Mouse (Mus musculus) cerebellum, adult (tissue): Measurements from ENCODE around the gene Parvb.
A peak's percentile ranks its signal among the peaks of the same experiment; 100 is the strongest.
"Not testable (repeated sequence)": the region's sequence is repeated elsewhere in the genome, so short reads cannot be mapped to it uniquely, and the experiment has no call there.

ENCODE experiments used
- ATAC-seq: cut with Nextera tagmentation; 2 replicates; pipeline ENCODE4 v1.9.2; 2017; ENCODE audit warnings: mild to moderate bottlenecking, moderate library complexity, mixed read lengths; ENCODE audit not compliant: insufficient number of reproducible peaks, low FRiP score, low TSS enrichment

Gene Parvb

DNA sequence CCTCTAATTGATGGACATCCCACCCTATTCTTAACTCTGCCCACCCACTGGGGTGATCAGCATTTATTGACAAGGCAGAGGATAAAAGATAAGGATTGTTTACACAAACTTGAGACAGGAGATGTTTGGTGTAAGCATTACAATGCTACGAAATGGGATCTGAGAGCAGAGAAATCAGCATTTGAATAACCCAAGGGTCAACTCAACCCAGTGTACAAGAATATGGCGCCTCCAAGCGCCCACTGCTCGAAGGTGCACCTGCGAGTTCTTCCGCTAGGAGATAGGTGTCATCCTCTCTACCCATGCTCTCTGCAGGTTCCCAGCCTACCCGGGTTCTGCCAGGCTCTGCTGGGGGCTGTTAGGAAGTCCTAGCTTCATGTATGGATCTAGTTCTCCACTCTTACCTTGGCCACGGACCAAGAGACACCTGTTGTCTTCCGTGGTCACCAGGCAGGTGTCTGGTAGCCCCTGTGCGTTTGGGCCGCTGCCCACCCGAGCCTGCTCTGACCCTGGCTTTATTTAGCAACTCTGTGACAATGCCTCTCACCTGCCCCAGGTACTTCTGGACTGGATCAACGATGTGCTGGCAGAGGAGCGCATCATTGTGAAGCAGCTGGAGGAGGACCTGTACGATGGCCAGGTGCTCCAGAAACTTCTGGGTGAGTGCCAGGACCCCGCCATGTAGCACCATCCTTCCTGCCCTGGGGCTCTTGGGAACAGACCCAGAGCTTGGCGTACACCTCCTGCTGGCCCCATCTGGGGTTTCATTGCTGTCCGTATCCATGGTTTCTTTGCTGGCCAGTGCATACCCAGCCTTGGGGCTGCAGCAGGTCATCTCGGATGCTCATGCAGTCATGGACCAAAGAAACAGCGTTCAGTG lies 50.6 kb downstream of the Parvb start:
- no peak; the same call in 1 of the 2 replicates for ATAC-seq

DNA sequence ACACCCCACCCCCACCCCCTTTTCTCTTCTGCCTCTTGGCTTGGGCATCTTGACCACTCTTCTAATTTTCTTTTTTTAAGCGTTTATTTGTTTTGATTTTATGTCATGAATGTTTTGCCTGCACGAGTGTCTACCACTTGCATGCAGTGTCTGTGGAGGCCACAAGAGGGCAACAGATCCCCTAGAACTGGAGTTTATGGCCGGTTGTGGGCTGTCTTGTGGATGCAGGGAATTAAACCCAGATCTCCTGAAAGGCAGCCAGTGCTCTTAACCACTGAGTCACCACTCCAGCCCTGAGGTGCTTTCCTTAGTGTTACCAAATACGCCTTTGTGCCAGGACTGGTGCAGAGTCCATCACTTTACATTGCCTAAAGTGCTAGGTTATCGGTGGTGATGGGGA lies 52.2 kb downstream of the Parvb start:
- ATAC-seq: no peak

DNA sequence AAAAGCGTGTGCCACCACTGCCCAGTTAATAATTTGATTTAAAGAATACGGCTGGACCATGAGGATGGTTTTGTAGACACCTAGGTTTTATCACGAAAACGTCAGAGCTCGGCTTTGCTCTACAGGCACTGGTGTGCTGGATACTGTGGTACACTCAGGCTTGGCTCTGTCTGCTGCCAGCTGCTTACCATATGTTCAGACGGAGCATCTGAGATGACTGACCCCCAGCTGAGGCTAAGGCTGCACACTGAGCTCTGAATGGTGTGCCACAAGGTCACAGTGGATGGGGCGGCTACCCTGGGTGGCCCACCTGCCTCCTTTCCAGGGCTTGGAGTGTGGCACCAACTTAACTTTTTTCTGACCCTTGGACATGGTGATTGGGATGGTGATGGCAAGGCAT lies 53.6 kb downstream of the Parvb start:
- no peak for ATAC-seq

DNA sequence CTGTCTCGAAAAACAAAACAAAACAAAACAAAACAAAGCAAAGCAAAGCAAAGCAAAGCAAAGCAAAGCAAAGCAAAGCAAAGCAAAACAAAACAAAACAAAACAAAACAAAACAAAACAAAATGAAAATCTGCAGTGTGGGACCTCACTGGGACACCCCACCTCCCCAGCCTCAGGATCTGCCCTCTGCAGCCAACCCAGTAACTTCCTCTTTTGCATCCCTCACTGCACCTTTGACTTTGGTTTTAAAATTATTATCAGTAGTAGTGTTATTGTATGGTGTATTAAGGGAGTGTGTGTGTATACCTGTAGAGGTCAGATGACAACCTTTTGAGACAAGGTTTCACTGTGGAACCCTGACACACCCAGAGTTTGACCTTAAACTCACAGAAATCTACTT lies 57.1 kb downstream of the Parvb start:
- ATAC-seq: not testable (repeated sequence)

DNA sequence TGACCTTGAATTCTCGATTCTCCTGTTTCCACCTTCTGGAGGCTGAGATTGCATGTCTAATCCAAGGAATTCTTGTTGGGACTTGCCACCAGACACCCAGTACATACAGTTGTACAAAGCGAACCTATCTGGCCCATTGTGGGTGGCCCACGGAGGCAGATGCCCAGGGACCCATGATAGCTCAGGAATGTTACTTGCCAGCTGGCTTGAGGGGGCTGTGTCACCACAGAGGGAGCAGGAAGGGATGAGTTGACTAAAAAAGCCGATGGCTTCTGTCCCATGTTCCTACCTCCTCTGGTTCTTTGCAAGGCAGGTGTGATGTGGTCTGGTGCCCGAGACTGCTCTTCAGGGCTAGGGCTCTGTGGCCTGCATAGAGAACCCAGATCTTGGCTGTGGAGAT lies 59.3 kb downstream of the Parvb start:
- ATAC-seq: no peak

DNA sequence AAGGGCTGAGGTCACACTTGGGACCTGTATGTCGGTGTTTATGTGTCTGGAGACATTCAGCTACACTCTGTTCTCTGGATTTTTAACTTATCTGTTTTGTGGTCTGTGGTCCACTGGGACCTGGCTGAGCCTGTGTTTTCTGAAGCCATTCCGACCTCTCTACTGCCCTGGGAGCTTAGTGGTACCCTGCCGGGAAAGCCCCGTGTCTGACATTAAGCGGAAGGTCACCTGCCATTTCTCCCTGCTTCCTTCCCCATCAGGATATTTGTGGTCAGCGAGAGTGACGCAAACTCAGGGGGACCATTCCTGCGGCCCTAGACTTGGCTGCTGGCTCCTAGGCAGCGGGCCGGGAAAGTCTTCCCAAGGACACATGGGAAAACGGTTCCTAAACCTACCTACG lies 61.7 kb downstream of the Parvb start:
- ATAC-seq: no peak

DNA sequence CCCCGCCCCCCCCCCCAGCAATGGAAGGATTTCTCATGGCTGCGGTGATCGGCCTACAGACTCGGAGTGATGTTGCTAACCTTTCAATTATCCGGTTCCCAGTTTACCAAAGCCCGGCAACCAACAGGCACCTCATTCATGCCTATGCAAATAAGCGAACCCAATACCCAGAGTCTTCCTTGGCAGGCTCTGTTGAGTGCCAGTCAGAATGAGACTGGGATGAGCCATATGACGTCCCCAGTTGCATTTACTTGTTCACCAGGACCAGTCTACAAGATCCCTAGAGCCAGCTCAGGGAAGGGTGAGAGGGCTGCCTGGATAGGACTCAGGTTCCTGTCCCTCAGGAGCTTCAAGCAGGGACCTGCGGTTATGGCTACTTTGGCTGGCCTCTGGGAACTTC lies 62.5 kb downstream of the Parvb start:
- ATAC-seq: no peak

DNA sequence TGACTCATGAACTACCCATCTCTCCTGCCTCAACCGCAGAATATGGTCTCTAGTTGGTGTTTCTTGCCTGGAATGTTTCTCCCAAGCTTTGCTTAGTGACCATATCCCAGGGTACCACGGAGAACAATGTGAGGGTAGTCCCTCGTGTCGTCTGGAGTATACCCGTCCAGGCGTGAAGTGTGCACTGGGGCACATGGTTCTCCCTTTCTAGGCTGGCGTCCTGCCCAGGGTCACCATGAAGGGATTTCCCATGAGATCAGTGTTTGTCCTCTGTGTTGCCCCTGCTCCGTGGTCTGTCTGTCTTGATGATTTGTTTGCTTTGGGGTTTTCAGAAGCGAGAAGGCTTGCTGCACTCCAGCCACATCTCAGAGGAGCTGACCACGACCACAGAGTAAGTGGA lies 63.4 kb downstream of the Parvb start:
- no peak for ATAC-seq

DNA sequence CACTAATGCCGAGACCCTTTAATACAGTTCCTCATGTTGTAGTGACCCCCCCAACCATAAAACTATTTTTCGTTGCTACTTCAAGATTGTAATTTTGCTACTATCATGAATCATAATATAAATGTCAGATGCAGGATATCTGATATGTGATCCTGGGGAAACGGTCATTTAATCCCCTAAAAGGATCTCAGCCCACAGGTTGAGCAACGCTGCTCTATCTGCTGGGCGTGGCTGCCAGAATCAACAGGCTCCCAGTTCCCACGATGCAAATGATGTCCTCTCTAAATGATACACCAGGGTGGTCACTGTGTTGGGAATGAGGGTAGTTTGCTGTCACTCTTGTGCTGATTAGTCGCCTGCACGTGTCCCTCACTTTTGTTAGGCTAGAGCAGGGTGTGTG lies 65.6 kb downstream of the Parvb start:
- no peak for ATAC-seq

DNA sequence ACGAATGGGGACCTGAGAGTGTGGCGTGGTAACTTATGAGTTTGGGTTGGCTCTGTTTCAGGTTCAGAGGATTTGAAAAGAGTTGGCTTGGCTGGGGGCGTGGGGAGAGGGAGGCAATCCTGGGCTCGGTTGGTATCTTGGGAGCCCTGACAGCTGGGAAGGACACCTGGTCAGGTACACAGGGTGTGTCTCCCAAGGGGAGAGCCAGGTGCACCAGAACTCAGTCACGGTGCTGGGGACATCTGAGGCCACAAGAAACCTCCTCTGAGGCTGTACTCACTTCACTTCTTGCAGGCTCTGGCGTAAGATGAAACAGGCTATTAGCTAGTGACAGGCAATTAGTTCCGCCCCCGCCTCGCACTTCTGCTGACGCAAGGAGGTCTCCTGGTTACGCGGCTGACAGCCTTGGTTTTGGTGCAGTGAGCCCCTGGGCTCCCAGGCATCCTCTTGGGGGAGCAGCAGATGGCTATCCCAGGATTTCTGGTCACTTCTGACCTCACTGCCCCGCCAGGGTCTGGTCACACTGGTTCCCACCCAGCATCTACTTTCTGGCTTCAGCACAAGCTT lies 67.0 kb downstream of the Parvb start:
- no peak for ATAC-seq

DNA sequence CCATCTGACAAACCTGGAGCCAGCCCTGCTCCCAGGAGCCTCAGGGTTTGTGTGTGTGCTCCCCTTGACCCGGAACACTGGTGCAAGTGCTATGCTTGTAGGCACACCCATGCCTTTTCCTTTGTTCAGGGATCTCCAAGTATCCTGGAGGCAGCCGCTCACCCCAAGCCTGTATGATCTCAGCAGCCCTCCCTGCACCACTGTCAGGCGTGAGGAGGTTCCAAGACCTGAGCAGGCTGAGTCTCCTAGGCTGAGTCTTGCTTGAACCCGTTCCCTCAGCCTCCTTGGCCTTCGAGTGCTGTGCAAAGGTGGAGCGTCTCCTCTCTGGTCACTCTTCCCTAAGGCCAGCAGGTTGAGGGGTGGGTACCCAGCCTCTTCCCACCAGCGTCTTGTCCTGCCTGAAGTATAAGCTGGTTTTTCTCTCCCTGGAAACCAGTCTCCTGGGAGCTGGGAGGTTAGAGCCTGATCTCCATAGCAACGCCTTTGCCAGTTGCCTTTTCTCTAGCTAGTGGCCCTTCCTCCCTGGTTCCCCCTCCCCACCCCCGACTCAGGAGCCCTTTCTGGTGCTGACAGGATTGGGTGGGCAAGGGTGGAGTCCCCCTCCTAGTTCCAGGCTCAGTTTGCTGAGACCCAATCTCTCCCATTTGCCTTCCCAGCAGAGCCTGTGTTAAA lies 68.0 kb downstream of the Parvb start:
- ATAC-seq: 0 out of 2 replicates have a peak, but pooled peaks have one; percentile 3

DNA sequence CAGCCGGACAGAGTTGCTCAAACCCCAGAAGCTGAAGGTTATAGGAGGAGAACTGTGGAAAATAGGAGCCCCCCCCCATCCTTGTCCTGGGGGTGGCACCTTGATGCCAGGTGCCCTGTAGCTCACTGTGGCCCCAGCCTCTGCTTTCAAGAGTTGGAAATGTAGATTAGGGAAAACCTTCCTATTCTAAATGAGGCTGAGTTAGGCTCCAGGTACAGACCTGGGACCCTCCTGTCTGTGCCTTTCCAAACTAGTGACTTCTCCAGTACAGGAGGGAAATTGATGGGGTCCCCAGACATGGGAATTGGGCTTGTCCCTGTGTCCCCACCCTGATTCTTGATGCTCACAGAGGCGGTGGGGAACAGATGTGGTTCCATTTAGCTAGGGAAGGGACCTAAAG lies 68.7 kb downstream of the Parvb start:
- no peak for ATAC-seq

DNA sequence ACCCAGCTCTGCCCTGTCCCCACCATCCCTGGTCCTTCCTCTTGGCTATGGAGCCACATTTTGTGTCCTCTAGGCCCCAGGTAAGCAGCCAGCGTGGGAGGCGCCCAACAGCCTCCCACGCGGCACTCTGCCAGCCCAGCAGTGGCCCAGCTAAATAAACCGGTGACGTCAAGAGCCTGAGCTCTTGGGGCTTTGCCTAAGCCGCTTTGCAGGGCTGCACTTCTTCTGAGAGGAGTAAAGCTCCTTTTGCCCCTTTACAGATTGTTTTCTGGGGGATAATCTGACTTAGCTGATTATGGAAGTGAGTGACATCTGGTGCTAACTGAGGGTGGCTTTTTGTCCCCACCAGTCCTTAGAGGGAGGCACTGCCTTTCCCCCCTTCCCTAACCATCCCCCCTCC lies 69.2 kb downstream of the Parvb start:
- ATAC-seq: 0 out of 2 replicates have a peak, but pooled peaks have one; percentile 17

DNA sequence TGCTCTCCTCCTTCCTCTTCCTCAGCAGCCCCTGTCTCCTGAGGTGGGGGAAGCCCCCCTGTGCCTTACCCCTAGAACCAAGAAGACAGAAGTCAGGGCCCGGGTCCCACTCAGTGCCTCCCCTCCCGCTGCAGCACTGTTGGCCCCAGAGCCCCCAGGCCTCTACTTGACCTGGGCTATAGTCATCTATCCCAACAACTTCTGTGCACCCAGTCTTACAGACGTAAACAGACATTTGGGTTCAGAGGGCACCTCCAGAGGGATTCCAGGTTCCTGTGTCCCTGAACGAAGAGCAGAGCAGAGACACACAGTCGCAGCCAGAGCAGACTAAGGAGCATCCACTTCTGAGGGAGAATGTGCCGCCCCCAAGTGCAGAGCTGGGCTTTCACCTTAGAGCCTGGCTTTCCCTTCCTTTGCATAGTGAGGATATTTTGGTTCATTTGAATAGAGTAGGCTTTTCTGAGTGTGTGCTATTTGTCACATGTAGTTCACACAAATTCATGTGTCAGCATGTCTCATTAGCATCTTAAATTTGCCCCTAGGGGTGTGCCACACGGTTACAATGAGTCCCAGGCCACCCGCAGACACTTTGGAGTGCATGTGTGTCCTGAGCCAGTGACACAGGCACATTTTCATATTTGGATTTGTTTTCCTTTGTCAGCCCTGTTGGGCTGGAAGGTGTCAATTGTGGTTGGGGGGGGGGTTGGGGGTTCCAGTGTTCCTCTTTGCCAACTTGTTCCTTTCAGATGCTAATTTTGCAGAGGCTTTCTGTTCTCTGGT lies 70.0 kb downstream of the Parvb start:
- no peak for ATAC-seq

DNA sequence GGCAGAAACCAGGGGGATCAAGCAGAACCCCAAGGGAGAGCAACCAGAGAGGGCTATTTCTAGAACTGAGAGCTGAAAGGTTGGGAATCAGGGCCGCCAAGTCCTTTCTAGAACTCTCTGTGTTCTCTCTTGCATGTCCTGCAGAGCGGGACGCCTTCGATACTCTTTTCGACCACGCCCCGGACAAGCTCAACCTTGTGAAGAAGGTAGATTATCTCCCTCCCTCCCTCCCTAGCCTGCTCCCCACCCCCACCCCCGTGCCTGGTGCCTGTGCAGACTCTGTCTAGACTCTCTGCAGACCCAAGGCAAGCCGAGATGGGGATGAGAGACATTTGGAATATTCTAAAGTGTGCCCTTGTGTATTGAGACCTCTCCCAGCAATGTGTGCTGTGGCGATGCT lies 71.4 kb downstream of the Parvb start:
- no peak for ATAC-seq

DNA sequence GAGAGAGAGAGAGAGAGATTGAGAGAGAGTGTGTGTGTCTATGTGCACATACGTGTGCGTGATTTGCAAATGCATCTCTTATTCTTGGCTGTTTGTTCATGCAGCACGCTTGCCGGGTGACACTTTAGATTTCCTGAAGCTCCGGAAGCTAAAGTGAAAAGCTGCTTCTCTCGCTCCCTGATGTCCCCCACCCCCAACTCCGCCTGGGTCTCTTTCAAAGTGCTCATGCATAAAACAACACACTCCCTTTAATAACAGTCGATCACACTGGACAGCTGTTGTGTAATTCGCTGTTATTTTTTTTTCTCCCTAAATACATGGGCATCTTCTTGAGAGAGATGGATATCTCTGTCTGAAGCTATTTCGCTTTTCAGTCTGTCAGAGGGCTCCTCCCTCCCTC lies 73.5 kb downstream of the Parvb start:
- ATAC-seq: no peak

DNA sequence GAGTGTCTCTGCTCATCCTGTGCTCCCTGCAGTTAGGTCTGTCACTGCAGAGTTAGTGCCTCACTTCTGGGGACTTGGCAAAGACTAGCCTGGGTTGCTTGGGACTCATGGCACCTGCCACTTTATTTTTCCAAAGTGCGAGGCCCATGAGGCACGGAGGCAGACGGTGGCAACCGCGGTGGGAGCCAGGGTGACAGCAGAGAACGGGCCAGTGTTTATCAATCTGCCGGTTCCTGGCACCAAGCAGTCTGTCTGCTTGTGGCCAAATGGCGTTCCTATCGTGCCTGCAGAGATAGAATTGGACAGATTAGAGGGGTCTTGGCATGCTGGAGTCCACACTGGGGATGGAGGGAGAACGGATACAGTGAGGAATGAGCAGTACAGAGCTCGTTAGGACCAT lies 78.4 kb downstream of the Parvb start:
- ATAC-seq: peak; percentile 51; the same call in 1 of the 2 replicates

DNA sequence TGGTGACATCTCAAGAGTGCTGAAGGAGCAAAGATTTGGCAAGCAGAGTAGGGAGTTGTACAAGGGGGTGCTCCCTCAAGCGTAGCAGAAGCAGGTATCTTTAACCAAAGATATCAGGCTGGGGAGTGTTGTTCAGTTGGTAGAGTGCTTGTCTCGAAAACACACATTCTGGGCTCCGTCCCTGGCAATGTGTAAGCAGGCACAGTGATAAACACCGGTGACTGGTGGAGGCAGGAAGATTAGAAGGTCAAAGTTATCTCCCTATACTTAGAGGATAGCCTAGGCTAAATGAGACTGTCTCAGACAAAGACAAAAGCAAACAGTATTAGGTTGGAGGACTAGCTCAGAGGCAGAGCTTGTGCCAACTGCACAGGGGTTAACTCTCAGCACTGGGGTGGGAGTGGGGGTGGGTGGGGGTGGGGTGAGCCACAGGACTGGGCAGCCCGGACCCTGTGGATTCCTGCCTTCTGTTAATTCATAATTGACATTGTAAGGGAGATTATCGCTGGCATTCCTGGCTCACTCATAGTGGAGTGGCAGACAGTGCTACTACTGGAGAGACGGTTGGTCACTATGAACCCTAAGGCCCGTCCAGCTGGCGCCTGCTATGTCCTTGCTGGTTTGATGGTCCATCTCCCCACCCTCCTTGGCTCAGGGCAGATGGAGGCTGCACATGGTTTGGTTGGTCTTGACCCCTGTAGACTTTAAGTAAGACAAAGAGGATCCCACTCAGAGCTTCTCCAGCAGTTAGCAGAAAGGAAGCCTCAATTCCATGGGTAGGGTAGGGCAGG lies 79.6 kb downstream of the Parvb start:
- ATAC-seq: no peak

DNA sequence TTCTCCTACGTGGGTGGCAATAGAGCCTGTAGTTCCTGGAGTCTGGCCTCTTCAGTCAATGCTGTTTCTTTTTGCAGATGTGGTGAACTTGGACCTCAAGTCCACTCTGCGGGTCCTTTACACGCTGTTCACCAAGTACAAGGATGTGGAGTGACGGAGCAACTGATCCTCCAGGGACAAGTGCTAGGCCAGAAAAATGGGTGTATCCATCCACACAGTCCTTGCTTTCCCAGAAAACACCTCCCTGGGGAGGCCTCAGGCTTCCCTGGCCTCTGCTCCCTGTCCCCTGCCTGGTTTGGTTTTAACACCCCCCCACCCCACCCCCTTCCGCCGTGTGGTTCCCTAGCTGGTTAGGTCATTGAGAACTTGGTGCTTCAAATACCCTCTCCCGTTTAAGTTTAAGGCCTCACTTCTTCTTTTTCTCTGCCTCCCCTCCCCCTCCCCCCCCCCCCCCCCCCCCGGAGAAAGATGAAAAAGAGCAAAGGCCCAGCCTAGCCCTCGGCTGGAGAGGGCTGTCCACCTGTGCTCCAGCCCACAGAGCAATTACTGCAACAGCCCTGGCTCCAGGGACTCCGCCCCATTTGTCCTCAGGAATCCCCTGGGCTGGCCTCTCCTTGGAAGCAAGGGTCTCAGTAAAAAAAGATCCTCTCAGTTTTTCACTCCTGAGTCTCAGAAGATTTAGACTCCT lies 81.2 kb downstream of the Parvb start:
- ATAC-seq: no peak

DNA sequence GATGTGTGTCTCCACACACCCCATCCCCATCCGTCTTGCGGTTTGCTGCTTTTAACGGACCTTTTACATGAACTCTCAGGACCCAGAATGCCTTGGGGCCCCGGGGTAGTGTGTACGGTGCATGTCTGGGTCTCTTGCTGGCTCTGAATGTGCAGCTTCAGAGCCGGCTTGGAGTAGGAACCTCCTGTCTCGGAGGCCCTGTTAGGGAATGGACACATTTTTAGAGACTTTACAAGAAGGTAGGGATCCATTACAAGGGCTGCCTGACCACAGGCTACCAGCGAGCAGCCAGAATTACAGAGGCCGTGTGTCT lies 81.7 kb downstream of the Parvb start:
- no peak for ATAC-seq
